Mouse (Mus musculus) midbrain, postnatal 0 days (tissue): ENCODE results near the gene Sertad2. TPM values are rescaled to one million over a fixed set of nuclear protein-coding genes. Genes with fewer than 3 reads are reported as not detected.

ENCODE experiments used
- ATAC-seq: fragments of 200-750 bp; cut with Nextera tagmentation; 2 replicates; pipeline ENCODE4 v1.8.0; 2017; ENCODE audit warnings: moderate number of reproducible peaks, mild to moderate bottlenecking, moderate TSS enrichment, moderate library complexity; ENCODE audit not compliant: low FRiP score
- DNase-seq: peaks from one replicate; pipeline ENCODE4 v3.0.0-alpha.2; 2015; ENCODE audit warnings: low spot score
- H3K27ac ChIP-seq: fragments of 300-500 bp; sonication (generic); 2 replicates; pipeline ENCODE4 v1.5.1; 2014; ENCODE audit warnings: low read depth, mild to moderate bottlenecking, low read length, mixed read lengths
- H3K27me3 ChIP-seq: fragments of 300-500 bp; sonication (generic); 2 replicates; pipeline ENCODE4 v1.6.1; 2014; ENCODE audit warnings: low read length, control low read depth, mixed read lengths; ENCODE audit not compliant: insufficient read depth
- H3K36me3 ChIP-seq: fragments of 300-500 bp; sonication (generic); 2 replicates; pipeline ENCODE4 v1.6.1; 2014; ENCODE audit warnings: low read length, control low read depth, mixed read lengths; ENCODE audit not compliant: insufficient read depth
- H3K4me1 ChIP-seq: fragments of 300-500 bp; sonication (generic); 2 replicates; pipeline ENCODE4 v1.6.1; 2014; ENCODE audit warnings: mild to moderate bottlenecking, control low read depth, antibody characterized with exemption, low read length, mixed read lengths; ENCODE audit not compliant: insufficient read depth
- H3K4me2 ChIP-seq: fragments of 300-500 bp; sonication (generic); 2 replicates; pipeline ENCODE4 v1.6.1; 2014; ENCODE audit warnings: low read depth, mild to moderate bottlenecking, low read length, mixed read lengths; ENCODE audit not compliant: poor library complexity, severe bottlenecking
- H3K4me3 ChIP-seq: fragments of 300-500 bp; sonication (generic); 2 replicates; pipeline ENCODE4 v1.5.1; 2014; ENCODE audit warnings: low read depth, mild to moderate bottlenecking, low read length, moderate library complexity
- H3K9ac ChIP-seq: fragments of 300-500 bp; sonication (generic); replicated peaks from 2 replicates; pipeline ENCODE4 v1.6.1; 2014; ENCODE audit warnings: mild to moderate bottlenecking, low read length, moderate library complexity, mixed read lengths; ENCODE audit not compliant: poor library complexity, severe bottlenecking
- H3K9me3 ChIP-seq: fragments of 300-500 bp; sonication (generic); 2 replicates; pipeline ENCODE4 v1.6.1; 2016; ENCODE audit warnings: low read length, control low read depth
- CTCF ChIP-seq: IDR thresholded peaks from 2 replicates; pipeline ENCODE4 v1.5.1; 2016; ENCODE audit warnings: antibody characterized with exemption, mild to moderate bottlenecking
- WGBS: fragments of 180-500 bp; shearing (Covaris S2); extraction: QIAGEN DNeasy Blood & Tissue Kit; methylation state at CpG from one replicate; pipeline ENCODE4 v1.1.7; 2014; 5-methylcytosine and 5-hydroxymethylcytosine counted together
- polyA plus RNA-seq: library from polyadenylated mRNA; unstranded; fragments of >200 nt; fragmentation: Nextera tagmentation; extraction: Ambion mirVana; gene quantifications from 2 replicates; pipeline ENCODE4 v1.2.1, GENCODE M21; 2015
- total RNA-seq: library from RNA; depleted of rRNA; stranded (reverse); fragments of >200 nt; gene quantifications from 2 replicates; pipeline ENCODE4 v1.2.3, GENCODE M21; 2014

The Sertad2 gene
- total and polyA plus RNA-seq, 2 experiments from 2014 or later = 15.2 to 31.4 TPM

DNA sequence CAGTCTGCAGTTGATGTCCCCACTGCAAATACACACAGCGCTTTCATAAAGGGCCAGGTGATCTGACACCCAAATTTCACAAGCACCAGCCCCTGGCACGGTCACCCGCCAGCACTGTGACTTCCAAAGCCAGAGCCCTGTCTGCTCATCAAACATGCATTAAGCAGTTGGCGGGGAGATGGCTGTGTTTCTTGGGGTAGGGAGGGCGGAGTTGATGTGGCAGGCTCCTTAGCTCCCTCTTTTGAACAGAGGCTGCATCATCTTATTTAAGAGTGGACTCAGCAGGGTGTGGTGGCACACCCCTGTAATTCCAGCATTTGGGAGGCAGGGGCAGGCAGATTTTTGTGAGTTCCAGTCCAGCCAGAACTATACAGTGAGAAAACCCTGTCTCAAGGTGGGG is 106.4 kb downstream of the Sertad2 start:
- DNase-seq (peak; percentile 55), ATAC-seq (0 out of 2 replicates have a peak, but pooled peaks have one; percentile 15)
- TF ChIP-seq CTCF = peak; percentile 13; the same call in 1 of the 2 replicates
- Histone ChIP-seq H3K36me3 (peaks cover 5% of the 10 kb centered on the region; the same call in 1 of the 2 replicates), H3K27me3 (no peaks in the 10 kb centered on the region), H3K4me3 (no peak overlapping the region), H3K4me1 (peaks cover 7% of the 10 kb centered on the region), H3K4me2 (no peak overlapping the region), H3K9ac (no peak overlapping the region), H3K9me3 (no peaks in the 10 kb centered on the region), H3K27ac (no peak overlapping the region)
- 44% methylated on average over 5 of the region's 5 CpGs for WGBS

DNA sequence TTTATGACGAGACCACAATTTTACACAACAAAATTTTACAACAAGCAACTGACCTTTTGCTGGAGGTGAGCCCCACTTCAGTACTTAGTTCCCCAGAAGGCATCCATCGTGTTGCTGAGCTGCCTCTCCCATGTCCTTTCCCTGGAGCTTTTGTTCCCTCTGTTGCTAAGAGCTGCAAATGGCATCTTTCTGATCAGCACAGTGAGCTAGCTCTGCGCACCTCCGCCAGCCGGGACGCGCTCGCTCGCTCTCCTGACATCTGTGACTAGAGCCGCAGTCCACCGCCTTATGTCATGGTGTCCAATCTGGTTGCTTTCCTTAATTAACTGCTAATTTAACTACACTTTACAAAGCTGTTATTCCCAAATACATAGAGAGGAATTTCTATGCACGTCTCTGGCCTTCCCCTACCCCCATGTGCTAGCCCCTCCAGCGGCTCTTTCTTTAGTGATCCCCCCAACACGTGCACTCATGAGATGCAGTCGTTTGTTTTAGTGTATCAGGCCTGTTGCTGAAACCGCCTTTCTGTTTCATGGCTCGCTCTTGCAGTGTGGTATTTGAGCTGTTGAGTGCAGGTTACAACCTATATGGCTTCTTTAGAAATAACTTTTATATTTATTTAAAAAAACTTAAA is 107.1 kb downstream of the Sertad2 start:
- Histone ChIP-seq H3K4me2 (no peak overlapping the region), H3K9ac (no peak overlapping the region), H3K27me3 (no peaks in the 10 kb centered on the region), H3K9me3 (no peaks in the 10 kb centered on the region), H3K36me3 (peaks cover 6% of the 10 kb centered on the region; the same call in 1 of the 2 replicates), H3K4me1 (peaks cover 7% of the 10 kb centered on the region), H3K4me3 (no peak overlapping the region), H3K27ac (no peak overlapping the region)
- no peak for TF ChIP-seq CTCF
- peak; percentile 44 for DNase-seq
- peak; percentile 28; the same call in 1 of the 2 replicates for ATAC-seq
- WGBS = 35% methylated on average over 17 of the region's 17 CpGs

DNA sequence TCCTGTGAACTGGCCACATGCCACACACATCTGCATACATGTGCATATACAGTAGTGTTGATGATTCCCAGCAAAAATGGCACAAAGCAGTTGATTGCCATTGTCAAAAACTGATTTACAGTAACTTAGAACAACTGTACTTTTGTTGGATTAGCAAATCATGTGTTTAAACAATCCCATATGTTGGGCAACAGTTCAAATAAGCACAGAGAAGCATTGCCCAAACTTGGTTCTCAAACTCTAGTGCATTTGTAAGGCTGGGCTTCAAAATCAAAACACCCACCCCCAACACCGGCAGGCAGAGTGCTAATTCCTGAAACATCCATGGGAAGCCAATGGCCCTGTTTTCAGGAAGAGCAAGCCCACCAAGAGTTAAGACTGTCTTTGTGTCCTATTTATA is 108.1 kb downstream of the Sertad2 start:
- Histone ChIP-seq H3K9ac (no peak overlapping the region), H3K27me3 (no peaks in the 10 kb centered on the region), H3K4me2 (no peak overlapping the region), H3K27ac (no peak overlapping the region), H3K4me3 (no peak overlapping the region), H3K4me1 (peaks cover 17% of the 10 kb centered on the region), H3K9me3 (no peaks in the 10 kb centered on the region), H3K36me3 (peaks cover 6% of the 10 kb centered on the region; the same call in 1 of the 2 replicates)
- 29% methylated on average over 1 of the region's 1 CpGs for WGBS
- TF ChIP-seq CTCF = no peak
- DNase-seq (no peak), ATAC-seq (no peak)

DNA sequence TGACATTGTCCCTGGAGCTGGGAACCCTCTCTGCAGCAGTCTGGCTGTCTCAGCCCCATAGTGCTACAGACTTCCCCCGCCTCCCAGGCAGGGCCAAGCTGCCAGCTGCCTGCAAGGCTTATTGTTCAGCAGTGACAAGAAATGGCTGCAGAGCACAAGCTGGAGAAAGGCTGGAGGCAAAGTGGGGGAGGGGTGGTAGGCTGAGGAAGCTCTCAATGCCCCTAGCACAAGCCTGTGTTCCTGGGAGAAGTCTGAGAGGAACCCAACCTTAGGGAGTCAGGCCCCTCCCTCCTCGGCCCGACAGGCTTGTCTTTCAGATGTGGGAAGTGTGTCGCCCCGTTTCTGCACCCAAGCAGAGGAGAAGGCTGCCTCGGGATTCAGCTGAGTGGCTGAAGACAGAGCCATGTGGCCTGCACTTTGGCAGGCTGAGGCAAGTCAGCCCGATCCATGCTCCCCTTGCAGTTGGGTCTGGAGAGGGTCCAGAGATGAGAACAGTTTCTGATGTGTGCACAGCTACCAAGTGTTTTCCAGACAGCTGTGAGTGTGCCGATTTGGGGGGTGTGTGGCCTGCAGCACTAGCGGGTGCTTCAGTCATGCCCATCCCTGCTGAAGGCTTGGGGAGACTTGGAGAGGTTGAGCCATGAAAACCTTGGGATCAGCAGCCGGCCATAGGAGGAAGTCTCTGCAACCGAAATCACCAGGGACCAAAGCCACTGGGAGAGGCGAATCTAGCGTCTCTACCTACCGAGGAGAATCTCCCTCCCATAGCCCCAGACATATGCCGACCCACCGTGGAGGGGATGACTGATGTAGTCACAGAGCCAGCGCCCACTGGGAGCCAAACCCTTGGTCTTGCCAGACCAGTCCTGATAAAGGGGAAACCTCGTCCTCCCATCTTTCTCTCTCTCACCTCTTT is 113.0 kb downstream of the Sertad2 start:
- no peaks in the 10 kb centered on the region for H3K9me3 ChIP-seq
- no peak for TF ChIP-seq CTCF
- peak overlapping the region; percentile 69 for H3K27ac ChIP-seq
- ATAC-seq (peak; percentile 81), DNase-seq (peak; percentile 89)
- no peaks in the 10 kb centered on the region for H3K27me3 ChIP-seq
- H3K4me2 ChIP-seq = peak overlapping the region; percentile 34
- 10% methylated on average over 16 of the region's 18 CpGs for WGBS
- peaks cover 13% of the 10 kb centered on the region; the same call in 1 of the 2 replicates for H3K4me1 ChIP-seq
- no peak overlapping the region for H3K4me3 ChIP-seq
- peak overlapping the region; percentile 52; the same call in 1 of the 2 replicates for H3K9ac ChIP-seq
- H3K36me3 ChIP-seq = peaks cover 2% of the 10 kb centered on the region; the same call in 1 of the 2 replicates

DNA sequence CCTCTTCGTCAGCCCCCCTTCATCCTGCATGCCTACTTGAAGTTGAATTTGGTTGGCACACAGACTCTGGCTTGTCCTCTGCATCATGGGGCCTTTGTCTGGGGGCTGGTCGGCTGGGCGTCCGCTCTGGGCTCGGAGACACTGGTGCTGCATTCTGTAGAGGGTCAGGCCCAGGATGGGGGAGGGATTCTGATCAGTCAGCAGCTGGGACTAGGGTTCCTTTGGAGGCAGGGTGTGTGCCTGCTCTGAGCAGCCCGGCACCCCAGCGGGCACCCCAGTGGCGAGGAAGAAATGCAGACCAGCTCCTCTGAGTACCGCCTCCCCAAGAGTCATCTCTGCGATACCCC is 113.6 kb downstream of the Sertad2 start:
- peak overlapping the region; percentile 69 for H3K27ac ChIP-seq
- 18% methylated on average over 10 of the region's 10 CpGs for WGBS
- peaks cover 13% of the 10 kb centered on the region; the same call in 1 of the 2 replicates for H3K4me1 ChIP-seq
- DNase-seq (peak; percentile 38), ATAC-seq (peak; percentile 42; the same call in 1 of the 2 replicates)
- peaks cover 2% of the 10 kb centered on the region; the same call in 1 of the 2 replicates for H3K36me3 ChIP-seq
- TF ChIP-seq CTCF = no peak
- no peaks in the 10 kb centered on the region for H3K9me3 ChIP-seq
- H3K4me2 ChIP-seq = peak overlapping the region; percentile 34
- H3K9ac ChIP-seq = peak overlapping the region; percentile 52
- no peak overlapping the region for H3K4me3 ChIP-seq
- H3K27me3 ChIP-seq = no peaks in the 10 kb centered on the region
